Mouse (Mus musculus): ENCODE data around the gene Dock9.

GRCm38 (mm10) chr14:121634093-121634735, 163.4 kb downstream of the Dock9 start:
- TF ChIP-seq GATA1 (IDR thresholded peaks at IDR 0.05; ENCODE audit: low read length) (no peak), TAL1 (IDR thresholded peaks at IDR 0.05; ENCODE audit: low read length) (no peak)

Data from erythroblast, embryonic 14.5 days (primary cell).